Mouse (Mus musculus): ENCODE measurements at regions not wholly inside any gene's neighbourhood (a gene's known extent, or its start where the extent isn't known, plus 50 kb on each side); places are given as distances from the start of the nearest gene placed in this dataset.

DNA sequence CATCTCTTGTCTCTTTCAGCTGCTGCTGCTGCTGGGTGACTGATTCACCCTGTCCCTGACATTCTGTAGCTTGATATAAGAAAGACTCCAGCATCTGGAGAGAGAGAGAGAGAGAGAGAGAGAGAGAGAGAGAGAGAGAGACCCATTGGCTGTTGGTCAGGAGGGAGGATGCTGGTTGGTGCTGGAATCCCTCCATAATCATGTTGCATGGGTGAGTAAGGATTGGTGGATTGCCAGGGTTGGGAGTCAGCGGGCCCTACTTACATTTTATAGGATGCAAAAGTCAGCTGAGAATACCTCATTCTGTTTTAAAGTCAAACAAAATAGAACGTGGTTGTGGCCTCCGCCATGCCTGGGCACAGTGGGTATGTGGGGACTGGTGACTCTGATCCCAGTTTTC, 174.5 kb upstream of the Tut7 start:
- no peak overlapping the region for H3K9ac ChIP-seq
- ATAC-seq (ENCODE audit: low FRiP score, low read depth): no peak
- 0 out of 2 replicates have a peak overlapping the region, but pooled peaks have one; percentile 81 for H3K27ac ChIP-seq
- WGBS: 60% methylated on average over 3 of the region's 3 CpGs
- no peaks in the 10 kb centered on the region for H3K9me3 ChIP-seq
- H3K27me3 ChIP-seq: no peaks in the 10 kb centered on the region
- H3K4me3 ChIP-seq: no peak overlapping the region
- no peak overlapping the region for H3K4me2 ChIP-seq (replicated peaks)
- H3K4me1 ChIP-seq: peaks cover 71% of the 10 kb centered on the region
- no peaks in the 10 kb centered on the region for H3K36me3 ChIP-seq

DNA sequence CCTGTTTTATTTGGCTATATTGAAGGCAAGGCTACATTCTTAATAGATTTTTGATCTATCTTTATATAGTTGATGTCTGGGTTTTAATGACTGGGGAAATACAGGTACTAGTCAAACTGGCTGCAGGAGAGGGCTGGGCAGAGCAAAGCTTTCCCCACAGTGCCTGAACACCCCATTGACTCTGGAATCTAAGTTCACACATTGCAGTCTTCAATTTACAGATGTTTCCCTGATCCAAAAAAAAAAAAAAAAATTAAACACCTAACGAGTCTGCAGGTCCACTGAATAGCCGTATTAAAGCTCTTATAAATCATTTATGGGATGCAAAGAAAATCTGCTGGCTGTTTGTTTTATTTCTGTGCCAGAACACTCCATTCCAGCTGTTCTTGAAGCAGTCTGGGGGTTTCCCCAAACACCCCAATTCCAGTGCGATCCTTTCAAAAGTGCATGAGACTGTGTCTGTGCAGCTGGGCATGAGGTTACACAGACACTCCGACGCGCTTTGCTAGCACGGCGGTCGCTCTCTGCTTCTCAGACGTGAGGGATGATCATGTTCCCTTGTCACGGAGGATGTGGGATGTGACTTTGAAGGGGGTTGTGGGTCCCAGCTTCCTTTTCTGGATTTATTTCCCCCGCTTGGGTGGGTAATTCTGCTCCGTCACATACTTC, 173.3 kb upstream of the Tut7 start:
- peak; percentile 78 for ATAC-seq (ENCODE audit: low FRiP score, low read depth)
- H3K36me3 ChIP-seq: no peaks in the 10 kb centered on the region
- 16% methylated on average over 13 of the region's 13 CpGs for WGBS

DNA sequence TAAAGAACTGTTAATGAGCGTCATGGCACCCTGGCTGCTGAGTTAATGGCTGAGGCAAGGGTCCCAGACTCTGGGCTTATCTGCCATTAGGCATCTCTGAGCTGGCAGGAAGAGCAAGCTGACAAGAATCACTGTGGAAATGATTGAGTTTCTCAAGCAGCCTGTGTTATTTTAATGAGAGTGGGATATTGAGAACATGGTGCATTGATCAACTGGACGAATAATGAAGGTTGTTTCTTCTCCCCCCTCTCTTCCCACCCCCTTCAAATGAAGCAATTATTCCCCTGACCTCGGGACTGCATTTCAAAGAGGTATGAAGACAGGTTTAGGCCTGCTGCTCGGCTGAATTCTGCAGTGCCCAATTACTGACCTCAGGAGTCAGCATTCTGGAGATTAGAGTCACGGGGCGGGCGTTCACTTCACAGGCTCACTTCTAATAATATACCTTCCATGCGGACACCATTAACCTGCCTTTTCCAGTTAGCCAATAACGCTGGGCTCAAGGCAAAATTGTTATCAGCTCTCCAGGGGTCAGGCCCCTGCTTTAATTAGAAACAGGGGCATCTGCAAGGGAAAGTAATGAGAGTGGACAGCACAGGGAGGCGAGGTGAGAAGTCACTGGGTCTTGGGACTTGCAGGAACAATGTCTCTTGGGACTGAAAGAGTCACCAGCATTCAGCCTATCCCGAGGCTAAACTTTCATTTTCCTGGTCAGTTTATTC, 170.0 kb upstream of the Tut7 start:
- no peak for ATAC-seq (ENCODE audit: low FRiP score, low read depth)

More for the DNA sequence above, 173.3 kb upstream of the Tut7 start:
- Histone ChIP-seq H3K9me3 (no peaks in the 10 kb centered on the region), H3K4me1 (peaks cover 71% of the 10 kb centered on the region), H3K27ac (peak overlapping the region; percentile 81), H3K4me2 (replicated peaks) (peak overlapping the region; percentile 39), H3K9ac (no peak overlapping the region), H3K27me3 (no peaks in the 10 kb centered on the region), H3K4me3 (no peak overlapping the region)

DNA sequence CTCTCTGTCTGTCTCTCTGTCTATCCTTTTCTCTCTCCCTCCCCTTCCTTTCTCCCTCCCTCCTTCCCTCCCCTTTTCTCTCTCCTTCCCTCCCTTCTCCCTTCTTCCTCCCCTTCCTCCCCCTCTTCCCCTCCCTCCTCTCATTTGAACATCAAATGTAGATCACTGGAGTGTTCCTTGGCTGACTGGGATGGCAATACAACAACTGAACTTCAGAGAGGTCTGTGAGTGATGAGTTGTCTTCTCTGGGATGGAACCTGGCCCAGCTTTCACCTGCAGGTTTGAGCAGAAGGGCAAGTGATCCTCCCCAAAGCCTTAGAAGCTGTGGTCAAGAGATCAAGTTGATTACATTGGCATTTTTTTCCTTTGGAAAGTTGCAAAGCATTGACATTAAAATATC, 169.4 kb upstream of the Tut7 start:
- Histone ChIP-seq H3K4me1 (peaks cover 87% of the 10 kb centered on the region), H3K4me3 (no peak overlapping the region), H3K4me2 (replicated peaks) (no peak overlapping the region), H3K36me3 (no peaks in the 10 kb centered on the region), H3K9ac (no peak overlapping the region), H3K27ac (peak overlapping the region; percentile 63; the same call in 1 of the 2 replicates), H3K9me3 (peaks cover 6% of the 10 kb centered on the region; the same call in 1 of the 2 replicates), H3K27me3 (no peaks in the 10 kb centered on the region)
- ATAC-seq (ENCODE audit: low FRiP score, low read depth): no peak

More for the DNA sequence above, 170.0 kb upstream of the Tut7 start:
- Histone ChIP-seq H3K4me2 (replicated peaks) (no peak overlapping the region), H3K9ac (no peak overlapping the region), H3K9me3 (peaks cover 1% of the 10 kb centered on the region; the same call in 1 of the 2 replicates), H3K36me3 (no peaks in the 10 kb centered on the region), H3K4me1 (peaks cover 85% of the 10 kb centered on the region), H3K27ac (no peak overlapping the region), H3K4me3 (no peak overlapping the region), H3K27me3 (no peaks in the 10 kb centered on the region)
- 22% methylated on average over 11 of the region's 11 CpGs for WGBS

DNA sequence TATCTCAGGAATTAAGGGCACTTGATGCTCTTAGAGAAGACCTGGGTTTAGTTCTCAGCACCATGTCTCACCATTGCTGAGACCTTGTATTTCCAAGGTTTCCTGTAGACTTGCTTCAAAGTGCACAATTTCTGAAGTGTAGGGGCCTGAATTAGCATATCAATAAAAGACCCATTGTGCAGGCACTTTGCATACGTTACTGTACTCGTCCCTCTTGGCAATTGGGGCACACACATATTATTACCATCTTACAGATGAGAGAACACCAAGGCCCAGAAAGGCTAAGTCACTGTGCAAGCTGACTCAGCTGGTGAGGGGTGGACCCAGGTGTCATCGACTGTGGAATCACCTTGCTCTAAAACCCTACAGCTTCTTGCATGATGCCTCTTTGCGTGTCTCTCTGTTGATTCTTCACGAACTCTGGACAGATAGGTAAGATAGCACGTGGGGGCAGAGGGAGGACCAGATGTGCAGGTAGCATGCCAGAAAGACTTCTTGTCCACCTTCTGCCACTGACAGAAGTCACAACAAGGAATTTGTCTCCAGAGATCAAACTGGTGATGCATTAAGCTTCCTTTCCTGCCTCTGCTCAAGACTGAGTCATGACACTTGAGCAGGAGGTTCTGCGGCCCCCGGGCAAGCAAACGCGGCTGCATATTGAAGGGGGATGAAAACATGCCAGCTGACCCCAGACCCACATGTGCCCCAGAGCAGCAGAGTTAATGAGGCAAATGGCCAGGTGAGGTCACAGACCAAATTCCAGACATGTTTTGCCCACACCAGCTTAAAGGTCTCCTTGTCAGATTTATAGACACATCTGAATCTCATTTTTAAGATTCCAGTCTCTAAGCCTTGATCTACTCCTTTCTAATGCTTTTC, 167.7 kb upstream of the Tut7 start:
- Histone ChIP-seq H3K9ac (no peak overlapping the region), H3K36me3 (no peaks in the 10 kb centered on the region), H3K4me2 (replicated peaks) (no peak overlapping the region), H3K27me3 (no peaks in the 10 kb centered on the region), H3K4me1 (peaks cover 71% of the 10 kb centered on the region), H3K27ac (peak overlapping the region; percentile 69), H3K4me3 (no peak overlapping the region), H3K9me3 (peaks cover 6% of the 10 kb centered on the region; the same call in 1 of the 2 replicates)
- ATAC-seq (ENCODE audit: low FRiP score, low read depth): peak; percentile 26; the same call in 1 of the 2 replicates
- 24% methylated on average over 10 of the region's 10 CpGs for WGBS

DNA sequence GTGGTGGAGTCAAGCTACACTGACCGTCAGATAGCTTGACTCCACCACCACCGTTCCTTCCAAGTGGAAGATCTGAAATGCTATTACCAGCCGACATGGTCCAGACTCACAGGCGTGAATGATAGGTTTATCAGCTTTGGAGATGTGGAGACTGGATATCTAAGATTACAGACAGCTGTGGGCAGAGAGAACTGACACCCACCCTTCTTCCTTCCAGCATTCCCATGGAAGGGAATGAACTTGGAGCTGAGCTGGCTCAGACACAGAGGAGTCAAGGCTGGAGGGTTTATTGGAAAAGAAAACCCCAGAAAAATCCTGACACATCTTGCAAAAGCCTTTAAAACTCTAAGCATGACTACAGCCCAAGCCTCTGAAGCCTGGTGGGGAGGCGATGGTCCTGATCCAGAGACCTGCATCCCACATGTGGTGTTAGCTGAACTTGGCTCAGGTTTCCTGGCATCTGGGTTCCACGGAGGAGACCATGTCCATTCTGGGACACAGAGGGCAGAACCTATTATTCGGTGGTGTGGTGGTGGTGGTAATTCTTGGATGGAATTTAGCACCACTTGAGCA, 165.5 kb upstream of the Tut7 start:
- ATAC-seq (ENCODE audit: low FRiP score, low read depth): peak; percentile 75
- peaks cover 6% of the 10 kb centered on the region; the same call in 1 of the 2 replicates for H3K9me3 ChIP-seq

DNA sequence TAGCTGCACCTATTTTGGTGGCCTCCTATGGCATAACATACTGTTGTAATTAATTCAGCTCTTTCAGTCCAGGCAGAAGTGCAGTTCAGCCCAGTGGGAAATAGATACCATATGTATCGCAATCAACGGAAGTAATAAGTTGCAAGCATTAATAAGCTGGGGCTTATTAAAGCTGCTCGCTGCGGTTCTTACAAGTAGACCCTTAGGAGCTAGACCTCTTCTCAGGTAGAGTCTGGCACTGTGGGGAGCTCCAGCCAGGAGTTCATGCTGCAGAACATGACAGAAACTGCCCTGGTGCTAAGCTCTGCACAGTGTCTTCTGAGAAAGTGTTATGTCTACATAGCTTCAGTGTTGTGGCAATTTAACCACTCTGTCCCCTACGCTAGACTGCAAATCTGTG, 153.5 kb upstream of the Tut7 start:
- Histone ChIP-seq H3K4me3 (no peak overlapping the region), H3K4me1 (peaks cover 41% of the 10 kb centered on the region), H3K4me2 (replicated peaks) (no peak overlapping the region), H3K27ac (peak overlapping the region; percentile 39; the same call in 1 of the 2 replicates), H3K9me3 (no peaks in the 10 kb centered on the region), H3K9ac (no peak overlapping the region), H3K36me3 (no peaks in the 10 kb centered on the region), H3K27me3 (no peaks in the 10 kb centered on the region)
- ATAC-seq (ENCODE audit: low FRiP score, low read depth): 0 out of 2 replicates have a peak, but pooled peaks have one; percentile 32
- WGBS: 29% methylated on average over 5 of the region's 5 CpGs

More for the DNA sequence above, 165.5 kb upstream of the Tut7 start:
- Histone ChIP-seq H3K27ac (peak overlapping the region; percentile 75; the same call in 1 of the 2 replicates), H3K36me3 (no peaks in the 10 kb centered on the region), H3K4me2 (replicated peaks) (no peak overlapping the region), H3K9ac (no peak overlapping the region), H3K4me1 (peaks cover 56% of the 10 kb centered on the region), H3K4me3 (no peak overlapping the region), H3K27me3 (no peaks in the 10 kb centered on the region)
- WGBS: 41% methylated on average over 7 of the region's 7 CpGs

DNA sequence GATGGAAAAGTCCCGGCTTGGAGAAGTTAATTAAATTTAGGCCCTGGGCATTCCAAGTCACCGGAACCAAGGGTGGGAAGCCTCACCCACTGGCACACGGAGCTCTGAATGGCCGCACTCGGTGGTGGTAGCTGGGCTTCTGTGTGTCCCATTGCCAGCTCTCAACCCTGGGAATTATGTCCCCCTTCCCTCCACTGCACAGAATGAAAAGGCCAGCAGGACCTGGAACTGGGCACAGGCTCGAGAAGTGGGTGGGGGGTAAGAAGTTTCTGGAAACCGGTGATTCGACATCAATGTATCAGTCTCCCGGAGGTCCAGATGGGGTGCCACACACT, 149.1 kb upstream of the Tut7 start:
- no peaks in the 10 kb centered on the region for H3K27me3 ChIP-seq
- H3K4me1 ChIP-seq: peaks cover 67% of the 10 kb centered on the region
- H3K4me2 ChIP-seq (replicated peaks): peak overlapping the region; percentile 57
- H3K9me3 ChIP-seq: no peaks in the 10 kb centered on the region
- ATAC-seq (ENCODE audit: low FRiP score, low read depth): no peak
- H3K27ac ChIP-seq: peak overlapping the region; percentile 55; the same call in 1 of the 2 replicates
- no peaks in the 10 kb centered on the region for H3K36me3 ChIP-seq
- 0 out of 2 replicates have a peak overlapping the region, but pooled peaks have one; percentile 13 for H3K9ac ChIP-seq
- H3K4me3 ChIP-seq: no peak overlapping the region
- WGBS: 49% methylated on average over 9 of the region's 9 CpGs

DNA sequence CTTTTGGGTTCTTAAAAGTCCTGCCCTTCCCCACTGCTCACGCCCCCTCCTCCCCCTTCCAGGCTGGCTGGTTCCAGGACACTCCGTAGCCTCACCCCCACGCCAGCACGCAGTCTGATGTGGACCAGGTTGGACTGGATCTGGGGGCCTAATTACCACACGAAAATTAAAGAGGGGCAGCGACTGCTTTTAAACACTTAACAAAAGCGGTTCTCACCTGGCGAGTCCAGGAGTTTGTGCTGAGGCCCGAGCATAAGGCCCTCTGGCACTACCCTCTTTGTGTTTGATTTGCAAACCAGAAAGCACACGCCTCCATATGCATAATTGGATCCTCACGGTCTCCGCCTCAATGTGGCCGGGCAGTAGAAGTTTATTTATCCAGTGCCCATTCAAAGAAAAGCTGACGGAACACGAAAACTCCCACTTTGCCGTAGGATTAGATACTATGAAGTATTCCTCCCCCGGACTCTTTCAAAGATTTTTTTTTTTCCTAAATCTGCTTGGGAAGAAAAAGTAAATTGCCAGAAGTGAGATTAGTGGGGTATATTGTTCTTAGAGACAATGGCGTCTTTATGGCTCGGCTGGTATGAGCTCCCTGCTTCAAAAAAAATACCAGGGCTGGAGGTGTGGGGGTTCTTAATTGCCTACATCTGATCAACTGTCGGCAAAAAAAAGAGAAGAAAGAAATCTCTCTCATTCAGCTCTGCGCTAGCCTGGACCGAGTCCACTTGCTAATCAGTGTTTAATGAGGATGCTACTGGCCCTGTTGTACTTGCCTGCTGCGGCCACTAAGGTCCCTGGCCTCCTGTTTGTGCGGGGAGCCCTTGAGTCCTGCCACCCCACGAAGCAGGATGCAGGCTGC, 148.5 kb upstream of the Tut7 start:
- Histone ChIP-seq H3K27ac (peak overlapping the region; percentile 75), H3K36me3 (no peaks in the 10 kb centered on the region), H3K27me3 (no peaks in the 10 kb centered on the region), H3K9me3 (no peaks in the 10 kb centered on the region), H3K9ac (peak overlapping the region; percentile 43; the same call in 1 of the 2 replicates), H3K4me2 (replicated peaks) (peak overlapping the region; percentile 57), H3K4me3 (peak overlapping the region; percentile 17), H3K4me1 (peaks cover 67% of the 10 kb centered on the region)
- 4% methylated on average over 25 of the region's 25 CpGs for WGBS
- peak; percentile 74 for ATAC-seq (ENCODE audit: low FRiP score, low read depth)

DNA sequence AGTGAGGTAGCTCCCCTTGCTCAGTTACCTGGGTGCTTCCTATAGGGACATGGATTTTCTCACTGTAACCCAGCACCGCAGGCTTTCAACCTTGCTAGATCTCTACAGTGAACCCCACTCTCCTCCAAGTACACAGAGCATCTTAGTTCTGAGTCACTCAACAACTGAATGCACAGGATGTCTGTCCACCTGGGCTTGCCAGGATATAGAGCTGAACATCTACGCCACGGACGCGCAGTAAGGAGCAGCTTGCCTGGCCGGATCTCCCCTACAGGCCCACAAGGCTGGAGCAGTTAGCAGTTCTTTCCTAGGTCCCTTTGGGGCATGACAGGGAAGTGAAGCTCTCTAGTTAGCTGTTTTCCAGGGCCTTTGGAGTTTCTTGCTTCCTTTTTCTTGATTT, 147.5 kb upstream of the Tut7 start:
- Histone ChIP-seq H3K4me2 (replicated peaks) (peak overlapping the region; percentile 57; the same call in 1 of the 2 replicates), H3K4me1 (peaks cover 58% of the 10 kb centered on the region), H3K9me3 (no peaks in the 10 kb centered on the region), H3K9ac (peak overlapping the region; percentile 40; the same call in 1 of the 2 replicates), H3K27me3 (no peaks in the 10 kb centered on the region), H3K4me3 (no peak overlapping the region), H3K36me3 (no peaks in the 10 kb centered on the region), H3K27ac (peak overlapping the region; percentile 75)
- no peak for ATAC-seq (ENCODE audit: low FRiP score, low read depth)
- WGBS: 35% methylated on average over 6 of the region's 6 CpGs

DNA sequence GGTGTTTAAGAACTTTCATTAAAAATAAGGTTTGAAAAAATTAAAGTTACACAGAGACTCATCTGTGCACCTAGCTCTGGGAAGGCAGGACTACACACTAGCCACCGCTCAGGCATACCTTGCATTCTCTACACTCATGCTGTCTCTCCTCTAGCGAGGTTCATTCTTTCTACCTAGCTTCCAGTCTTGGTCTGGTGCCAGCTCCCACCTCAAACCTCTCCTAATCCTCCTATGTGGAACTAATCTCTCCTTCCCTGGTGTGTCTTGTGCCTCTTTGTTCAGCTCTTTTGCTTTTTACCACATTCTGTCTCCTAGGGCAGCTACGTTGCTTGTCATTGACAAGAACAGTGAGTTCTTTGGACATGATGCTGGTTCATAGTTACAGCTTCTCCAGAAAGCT, 146.5 kb upstream of the Tut7 start:
- no peak overlapping the region; the same call in 1 of the 2 replicates for H3K27ac ChIP-seq
- H3K9me3 ChIP-seq: no peaks in the 10 kb centered on the region
- no peaks in the 10 kb centered on the region for H3K36me3 ChIP-seq
- no peaks in the 10 kb centered on the region for H3K27me3 ChIP-seq
- no peak overlapping the region for H3K4me3 ChIP-seq
- ATAC-seq (ENCODE audit: low FRiP score, low read depth): no peak
- no peak overlapping the region for H3K4me2 ChIP-seq (replicated peaks)
- peaks cover 56% of the 10 kb centered on the region for H3K4me1 ChIP-seq
- no peak overlapping the region for H3K9ac ChIP-seq
- 58% methylated on average over 3 of the region's 3 CpGs for WGBS

Data from limb, embryonic 13.5 days (tissue).